Mouse (Mus musculus): ENCODE data around the gene Galnt10. TPM values are rescaled to one million over a fixed set of nuclear protein-coding genes. Genes with fewer than 3 reads are reported as not detected.

Galnt10 gene
- polyA plus RNA-seq, 1 experiment, result 22.4 TPM

GRCm38 (mm10) chr11:57615286-57615685 is 30.0 kb upstream of the Galnt10 start:
- H3K4me3 ChIP-seq (ENCODE audit: insufficient read depth, low read length), result no peak overlapping the region
- no peaks in the 10 kb centered on the region for H3K4me1 ChIP-seq (ENCODE audit: control insufficient read depth, insufficient read depth, low read length)
- H3K27ac ChIP-seq (ENCODE audit: insufficient read depth, low read depth, low read length), result no peak overlapping the region
- TF ChIP-seq CTCF (IDR thresholded peaks at IDR 0.05; ENCODE audit: low read depth, low read length) (no peak), POLR2A (IDR thresholded peaks at IDR 0.05; ENCODE audit: borderline replicate concordance, low read depth, low read length) (no peak)

DNA sequence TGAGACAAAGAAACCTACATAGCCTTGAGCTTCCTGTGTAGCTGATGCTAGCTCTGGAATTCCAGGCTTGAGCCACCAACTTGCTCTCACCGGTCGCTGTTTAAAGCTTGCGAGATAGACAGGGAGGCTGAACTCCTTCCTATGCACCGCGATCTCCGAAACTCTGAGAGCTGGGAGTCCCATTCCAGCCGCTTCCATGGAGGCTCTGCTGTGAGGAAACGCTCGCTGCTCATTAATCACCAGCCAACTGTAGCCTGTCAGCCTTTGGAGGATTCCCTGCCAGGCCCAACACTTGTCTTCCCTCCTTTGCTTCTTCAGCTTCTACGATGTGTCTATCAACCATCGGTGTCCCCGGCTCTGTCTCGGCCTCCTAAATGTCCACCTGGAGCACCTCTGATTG is 29.4 kb upstream of the Galnt10 start:
- Histone ChIP-seq H3K4me1 (ENCODE audit: control insufficient read depth, insufficient read depth, low read length) (no peaks in the 10 kb centered on the region), H3K4me3 (ENCODE audit: insufficient read depth, low read length) (no peak overlapping the region), H3K27ac (ENCODE audit: insufficient read depth, low read depth, low read length) (no peak overlapping the region)
- TF ChIP-seq CTCF (IDR thresholded peaks at IDR 0.05; ENCODE audit: low read depth, low read length) (no peak), POLR2A (IDR thresholded peaks at IDR 0.05; ENCODE audit: borderline replicate concordance, low read depth, low read length) (no peak)

DNA sequence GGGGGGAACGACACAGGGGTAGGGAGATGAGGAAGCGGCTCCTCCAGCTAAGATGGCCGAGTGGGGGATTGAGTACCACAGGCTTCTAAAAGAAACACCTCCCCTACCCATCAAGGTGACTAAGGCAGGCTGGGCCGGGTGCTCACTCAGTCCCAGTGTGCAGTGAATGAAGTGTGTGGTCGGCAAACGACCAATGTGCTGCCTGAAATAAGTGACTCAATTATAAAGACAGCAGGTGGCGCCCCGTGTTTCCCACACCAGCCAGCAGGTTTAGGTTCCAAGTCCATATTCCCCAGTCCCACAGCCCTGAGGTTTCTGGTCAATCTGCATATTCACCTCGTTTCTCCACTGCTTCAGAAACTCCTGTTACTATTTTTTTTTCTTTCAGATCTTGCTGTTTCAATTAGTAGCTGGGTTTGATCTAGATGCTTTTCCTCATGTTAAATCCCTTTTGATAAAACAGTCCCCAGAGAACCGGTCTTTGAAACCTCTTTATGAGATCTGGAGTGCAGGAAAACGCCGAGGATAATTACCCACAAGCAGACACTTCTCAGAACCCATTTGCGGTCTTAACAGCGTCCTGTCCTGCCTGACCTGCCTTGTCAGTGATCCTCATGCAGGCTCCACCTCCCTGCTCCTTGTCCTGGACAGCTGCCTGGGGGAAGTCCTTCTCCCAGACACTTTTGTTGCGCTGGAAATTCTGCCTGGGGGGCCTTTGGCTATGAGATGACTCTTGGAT is 27.5 kb upstream of the Galnt10 start:
- H3K27ac ChIP-seq (ENCODE audit: insufficient read depth, low read depth, low read length), result no peak overlapping the region
- TF ChIP-seq CTCF (IDR thresholded peaks at IDR 0.05; ENCODE audit: low read depth, low read length), result peak; percentile 29; the same call in 1 of the 2 replicates
- no peak for TF ChIP-seq POLR2A (IDR thresholded peaks at IDR 0.05; ENCODE audit: borderline replicate concordance, low read depth, low read length)
- no peaks in the 10 kb centered on the region for H3K4me1 ChIP-seq (ENCODE audit: control insufficient read depth, insufficient read depth, low read length)
- no peak overlapping the region for H3K4me3 ChIP-seq (ENCODE audit: insufficient read depth, low read length)

DNA sequence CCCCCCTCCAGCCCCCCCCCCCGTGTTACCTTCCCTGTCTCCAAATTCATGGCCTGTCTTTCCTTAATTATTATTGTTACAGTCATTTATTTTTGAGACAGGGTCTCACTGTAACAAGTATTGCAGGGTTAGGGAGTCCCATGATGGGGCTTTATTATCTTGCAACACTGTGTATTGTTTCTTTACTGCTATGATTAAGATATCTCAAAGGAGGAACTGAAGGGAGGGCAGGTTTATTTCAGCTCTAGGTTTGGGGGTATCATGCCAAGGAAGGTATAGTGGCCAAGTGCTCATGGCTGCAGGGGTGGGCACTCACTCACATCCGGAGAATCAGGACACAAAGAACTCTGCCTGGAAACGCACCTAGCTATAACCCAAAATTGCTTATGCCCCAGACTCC is 23.8 kb upstream of the Galnt10 start:
- Histone ChIP-seq H3K27ac (ENCODE audit: insufficient read depth, low read depth, low read length) (no peak overlapping the region), H3K4me1 (ENCODE audit: control insufficient read depth, insufficient read depth, low read length) (no peaks in the 10 kb centered on the region), H3K4me3 (ENCODE audit: insufficient read depth, low read length) (no peak overlapping the region)
- no peak for TF ChIP-seq POLR2A (IDR thresholded peaks at IDR 0.05; ENCODE audit: borderline replicate concordance, low read depth, low read length)
- no peak for TF ChIP-seq CTCF (IDR thresholded peaks at IDR 0.05; ENCODE audit: low read depth, low read length)

DNA sequence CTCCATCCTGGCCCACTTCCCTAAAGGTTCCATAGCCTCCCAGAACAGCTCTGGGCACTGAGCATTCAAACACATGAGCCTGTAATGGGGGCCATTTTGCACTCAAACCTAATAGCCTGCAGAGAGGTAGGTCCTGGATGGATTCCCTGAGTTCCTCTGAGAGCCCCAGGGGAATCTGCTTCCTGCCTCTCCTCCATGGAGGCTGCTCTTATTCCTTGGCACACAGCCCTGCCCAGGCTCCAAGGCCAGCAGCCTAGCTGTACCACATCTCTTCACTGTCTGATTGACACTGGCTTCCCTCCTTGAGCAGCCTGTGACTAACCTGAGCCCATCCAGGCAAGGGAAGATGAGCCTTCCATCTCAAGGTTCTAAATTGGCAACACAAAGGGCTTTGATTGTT is 23.4 kb upstream of the Galnt10 start:
- H3K4me3 ChIP-seq (ENCODE audit: insufficient read depth, low read length), result no peak overlapping the region
- H3K4me1 ChIP-seq (ENCODE audit: control insufficient read depth, insufficient read depth, low read length), result no peaks in the 10 kb centered on the region
- TF ChIP-seq CTCF (IDR thresholded peaks at IDR 0.05; ENCODE audit: low read depth, low read length) (no peak), POLR2A (IDR thresholded peaks at IDR 0.05; ENCODE audit: borderline replicate concordance, low read depth, low read length) (no peak)
- no peak overlapping the region for H3K27ac ChIP-seq (ENCODE audit: insufficient read depth, low read depth, low read length)

DNA sequence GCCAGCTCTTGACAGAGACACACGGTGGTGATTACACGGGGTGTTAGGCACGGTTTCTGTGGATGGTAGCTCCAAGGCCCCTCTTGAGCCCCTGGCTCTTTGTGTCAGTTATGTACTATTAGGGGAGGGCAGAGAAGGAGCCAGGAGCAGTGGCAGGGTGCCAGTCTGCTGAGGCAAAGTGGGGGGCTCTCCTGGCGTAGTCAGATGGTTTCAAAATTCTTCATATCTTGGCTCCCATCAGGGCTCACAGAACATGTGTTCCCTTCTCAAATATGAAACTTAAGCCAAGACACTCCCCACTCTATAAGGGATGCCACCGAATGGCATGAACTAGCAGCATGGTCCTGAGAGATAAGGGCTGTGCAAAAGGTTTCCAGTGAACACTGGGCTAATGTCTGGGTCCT is 20.8 kb upstream of the Galnt10 start:
- TF ChIP-seq CTCF (IDR thresholded peaks at IDR 0.05; ENCODE audit: low read depth, low read length) (no peak), POLR2A (IDR thresholded peaks at IDR 0.05; ENCODE audit: borderline replicate concordance, low read depth, low read length) (no peak)

GRCm38 (mm10) chr11:57625465-57625864 is 19.8 kb upstream of the Galnt10 start:
- Histone ChIP-seq H3K4me1 (ENCODE audit: control insufficient read depth, insufficient read depth, low read length) (no peaks in the 10 kb centered on the region), H3K4me3 (ENCODE audit: insufficient read depth, low read length) (no peak overlapping the region), H3K27ac (ENCODE audit: insufficient read depth, low read depth, low read length) (no peak overlapping the region)
- TF ChIP-seq CTCF (IDR thresholded peaks at IDR 0.05; ENCODE audit: low read depth, low read length), result no peak
- no peak for TF ChIP-seq POLR2A (IDR thresholded peaks at IDR 0.05; ENCODE audit: borderline replicate concordance, low read depth, low read length)

More for the DNA sequence above, 20.8 kb upstream of the Galnt10 start:
- Histone ChIP-seq H3K4me3 (ENCODE audit: insufficient read depth, low read length) (no peak overlapping the region), H3K27ac (ENCODE audit: insufficient read depth, low read depth, low read length) (no peak overlapping the region), H3K4me1 (ENCODE audit: control insufficient read depth, insufficient read depth, low read length) (no peaks in the 10 kb centered on the region)

DNA sequence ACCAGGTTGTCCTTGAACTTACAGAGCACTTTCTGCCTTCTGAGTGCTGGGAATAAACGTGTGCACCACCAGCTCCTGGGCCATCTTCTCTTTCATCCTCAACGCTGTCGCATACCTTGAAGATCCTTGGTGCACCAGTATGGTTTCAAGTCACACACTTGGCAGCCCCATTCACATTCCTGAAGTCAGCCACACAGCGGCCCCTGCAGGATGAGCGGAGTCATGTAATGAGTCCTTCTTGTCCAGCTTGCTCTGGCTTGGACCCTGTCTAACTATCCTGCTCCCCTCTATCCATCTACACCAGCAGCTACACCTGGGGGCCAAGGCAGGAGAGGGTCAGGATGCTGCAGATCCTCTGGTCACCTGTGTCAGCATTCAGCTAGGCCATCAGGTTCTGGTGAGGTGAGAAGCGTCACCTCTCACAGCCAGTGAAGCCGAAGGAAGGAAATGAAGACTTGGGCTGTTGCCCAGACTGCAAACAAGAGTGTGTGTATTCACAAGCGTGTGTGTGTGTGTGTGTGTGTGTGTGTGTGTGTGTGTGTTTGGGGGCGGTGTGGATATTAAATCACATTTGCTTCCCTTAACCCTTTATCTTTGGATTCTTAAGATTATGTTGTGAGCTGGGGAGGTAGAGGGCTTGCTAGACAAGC is 18.0 kb upstream of the Galnt10 start:
- no peaks in the 10 kb centered on the region for H3K4me1 ChIP-seq (ENCODE audit: control insufficient read depth, insufficient read depth, low read length)
- no peak overlapping the region for H3K27ac ChIP-seq (ENCODE audit: insufficient read depth, low read depth, low read length)
- TF ChIP-seq POLR2A (IDR thresholded peaks at IDR 0.05; ENCODE audit: borderline replicate concordance, low read depth, low read length) (no peak), CTCF (IDR thresholded peaks at IDR 0.05; ENCODE audit: low read depth, low read length) (no peak)
- H3K4me3 ChIP-seq (ENCODE audit: insufficient read depth, low read length), result no peak overlapping the region

DNA sequence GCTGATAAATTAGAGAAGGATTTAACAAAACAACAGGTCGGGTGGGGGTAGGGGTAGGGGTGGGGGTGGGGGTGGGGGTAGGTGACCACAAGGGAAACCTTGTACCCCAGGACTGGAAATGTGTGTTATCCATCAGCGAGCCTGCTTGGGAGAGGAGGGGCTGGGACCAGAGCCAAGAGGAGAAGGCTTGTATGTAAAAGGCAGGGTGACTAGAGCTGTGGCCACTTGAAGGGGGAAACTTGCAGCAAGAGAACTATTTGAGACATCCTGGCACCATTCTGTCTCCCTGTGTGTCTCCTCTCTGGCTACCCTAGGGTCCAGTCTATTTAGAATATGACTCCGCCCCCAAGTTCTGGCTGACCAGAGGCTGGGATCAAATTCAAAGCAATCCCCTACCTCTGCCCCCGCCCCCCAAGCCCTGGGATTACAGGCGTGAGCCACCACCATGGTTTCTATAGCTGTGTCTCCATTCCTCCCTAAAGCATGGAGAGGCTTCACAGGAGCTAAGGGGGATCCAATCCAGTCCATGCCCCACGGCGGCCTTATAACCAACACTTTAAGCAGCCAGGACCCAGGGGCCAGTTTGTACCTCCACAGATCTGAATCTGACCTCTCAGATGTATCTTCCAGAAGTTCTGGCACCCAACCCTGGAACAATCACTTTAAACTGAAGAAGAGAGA is 13.3 kb upstream of the Galnt10 start:
- H3K27ac ChIP-seq (ENCODE audit: insufficient read depth, low read depth, low read length), result no peak overlapping the region
- no peak for TF ChIP-seq CTCF (IDR thresholded peaks at IDR 0.05; ENCODE audit: low read depth, low read length)
- TF ChIP-seq POLR2A (IDR thresholded peaks at IDR 0.05; ENCODE audit: borderline replicate concordance, low read depth, low read length), result no peak
- H3K4me3 ChIP-seq (ENCODE audit: insufficient read depth, low read length), result no peak overlapping the region
- H3K4me1 ChIP-seq (ENCODE audit: control insufficient read depth, insufficient read depth, low read length), result no peaks in the 10 kb centered on the region

DNA sequence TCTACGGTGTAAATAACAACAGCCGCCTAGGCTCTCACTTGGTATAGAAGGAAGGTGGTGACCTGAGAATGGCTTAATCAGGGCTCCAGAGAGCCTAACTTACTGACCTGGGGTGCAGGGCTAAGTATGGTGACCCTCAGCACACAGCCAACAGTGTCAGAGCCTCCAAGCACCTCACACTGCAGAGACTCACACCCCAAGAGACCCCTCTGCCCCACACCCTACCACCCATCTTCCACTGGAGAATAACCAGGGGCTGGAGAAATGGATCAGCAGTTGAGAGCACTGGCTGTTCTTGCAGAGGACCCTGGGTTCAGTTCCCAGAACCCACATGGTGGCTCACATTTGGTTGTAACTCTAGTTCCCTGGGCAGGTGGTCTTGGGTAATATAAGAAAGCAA is 12.2 kb upstream of the Galnt10 start:
- Histone ChIP-seq H3K4me3 (ENCODE audit: insufficient read depth, low read length) (no peak overlapping the region), H3K4me1 (ENCODE audit: control insufficient read depth, insufficient read depth, low read length) (no peaks in the 10 kb centered on the region), H3K27ac (ENCODE audit: insufficient read depth, low read depth, low read length) (no peak overlapping the region)
- TF ChIP-seq CTCF (IDR thresholded peaks at IDR 0.05; ENCODE audit: low read depth, low read length), result no peak
- no peak for TF ChIP-seq POLR2A (IDR thresholded peaks at IDR 0.05; ENCODE audit: borderline replicate concordance, low read depth, low read length)
